Mouse (Mus musculus) cerebellum, adult 2 months (tissue): ENCODE data around the gene Srd5a3. TPM values are rescaled to one million over a fixed set of nuclear protein-coding genes. Genes with fewer than 3 reads are reported as not detected.
A peak's percentile ranks its signal among the peaks of the same experiment; 100 is the strongest.

ENCODE experiments used
- DNase-seq, 2 experiments: peaks; one replicate each; pipeline ENCODE4 v3.0.0; 2021
- H3K27ac ChIP-seq: fragments of 200-500 bp; 2 replicates; pipeline ENCODE4 v1.5.1; 2012; ENCODE audit warnings: low read length, control low read depth, inconsistent platforms; ENCODE audit not compliant: insufficient read depth
- H3K27me3 ChIP-seq: fragments of 200-500 bp; 2 replicates; pipeline ENCODE4 v1.6.1; 2012; ENCODE audit warnings: inconsistent platforms, mild to moderate bottlenecking, low read length, moderate library complexity; ENCODE audit not compliant: control insufficient read depth, insufficient read depth
- H3K4me1 ChIP-seq: fragments of 200-500 bp; 2 replicates; pipeline ENCODE4 v1.6.1; 2011; ENCODE audit warnings: low read length; ENCODE audit not compliant: control insufficient read depth, insufficient read depth
- H3K4me3 ChIP-seq: fragments of 200-500 bp; replicated peaks from 2 replicates; pipeline ENCODE3; 2011; ENCODE audit warnings: mild to moderate bottlenecking, low read depth, low read length, control low read depth; ENCODE audit not compliant: insufficient read depth
- CTCF ChIP-seq: fragments of 200-500 bp; IDR thresholded peaks from 2 replicates; pipeline ENCODE4 v1.5.1; 2011; ENCODE audit warnings: low read depth, mild to moderate bottlenecking, control low read depth, low read length, moderate library complexity, borderline replicate concordance; ENCODE audit not compliant: insufficient read depth
- POLR2A ChIP-seq: fragments of 200-500 bp; IDR thresholded peaks from 2 replicates; pipeline ENCODE4 v1.6.1; 2011; ENCODE audit warnings: low read length, control low read depth, borderline replicate concordance; ENCODE audit not compliant: insufficient read depth
- WGBS: fragments of 180-500 bp; shearing (Covaris S2); methylation state at CpG from one replicate; pipeline ENCODE4 v1.1.7; 2018; 5-methylcytosine and 5-hydroxymethylcytosine counted together
- polyA plus RNA-seq: library from polyadenylated mRNA; depleted of rRNA; stranded (reverse); fragments of >200 nt; gene quantifications from 2 replicates; pipeline ENCODE4 v1.2.3, GENCODE M21; 2012

The Srd5a3 gene
- polyA plus RNA-seq, 1 experiment, result 19.3 TPM

- TF ChIP-seq POLR2A, result no peak
- TF ChIP-seq CTCF, result peak; percentile 49; the same call in 1 of the 2 replicates
- Histone ChIP-seq H3K4me1 (peaks cover 10% of the 10 kb centered on the region; the same call in 1 of the 2 replicates), H3K4me3 (no peak overlapping the region), H3K27ac (no peak overlapping the region), H3K27me3 (no peaks in the 10 kb centered on the region)
- DNase-seq, result peak; percentile 34 to 59
- 37% methylated on average over 7 of the region's 7 CpGs for WGBS
Observed at GRCm38 (mm10) chr5:76118441-76118840, 21.6 kb upstream of the Srd5a3 start.

GRCm38 (mm10) chr5:76120634-76121033 lies 19.4 kb upstream of the Srd5a3 start:
- Histone ChIP-seq H3K27me3 (no peaks in the 10 kb centered on the region), H3K4me3 (no peak overlapping the region), H3K4me1 (peaks cover 9% of the 10 kb centered on the region; the same call in 1 of the 2 replicates), H3K27ac (no peak overlapping the region)
- DNase-seq, result no peak
- TF ChIP-seq POLR2A (no peak), CTCF (no peak)
- 85% methylated on average over 5 of the region's 5 CpGs for WGBS

GRCm38 (mm10) chr5:76127584-76128316 lies 12.3 kb upstream of the Srd5a3 start:
- DNase-seq, result no peak
- no peak overlapping the region for H3K27ac ChIP-seq

GRCm38 (mm10) chr5:76130292-76130691 lies 9.8 kb upstream of the Srd5a3 start:
- 45% methylated on average over 2 of the region's 2 CpGs for WGBS
- Histone ChIP-seq H3K4me3 (no peak overlapping the region), H3K27ac (no peak overlapping the region), H3K27me3 (no peaks in the 10 kb centered on the region), H3K4me1 (no peaks in the 10 kb centered on the region)
- DNase-seq, result no peak
- TF ChIP-seq POLR2A, result no peak
- TF ChIP-seq CTCF, result no peak

More at GRCm38 (mm10) chr5:76127584-76128316, 12.3 kb upstream of the Srd5a3 start:
- WGBS, result 62% methylated on average over 5 of the region's 5 CpGs
- Histone ChIP-seq H3K27me3 (no peaks in the 10 kb centered on the region), H3K4me1 (no peaks in the 10 kb centered on the region), H3K4me3 (no peak overlapping the region)
- TF ChIP-seq CTCF (no peak), POLR2A (no peak)

- Histone ChIP-seq H3K4me3 (no peak overlapping the region), H3K27me3 (no peaks in the 10 kb centered on the region), H3K4me1 (no peaks in the 10 kb centered on the region), H3K27ac (no peak overlapping the region)
- no peak for TF ChIP-seq CTCF
- WGBS, result 90% methylated on average over 4 of the region's 4 CpGs
- DNase-seq, result no peak
Observed at GRCm38 (mm10) chr5:76131990-76132389, 8.1 kb upstream of the Srd5a3 start.

GRCm38 (mm10) chr5:76135644-76136043 lies 4.4 kb upstream of the Srd5a3 start:
- no peak overlapping the region for H3K27ac ChIP-seq
- no peak overlapping the region for H3K4me3 ChIP-seq
- no peak for TF ChIP-seq POLR2A
- TF ChIP-seq CTCF, result no peak
- no peak for DNase-seq
- WGBS, result 72% methylated on average over 1 of the region's 1 CpGs
- H3K27me3 ChIP-seq, result no peaks in the 10 kb centered on the region
- H3K4me1 ChIP-seq, result no peaks in the 10 kb centered on the region

GRCm38 (mm10) chr5:76136271-76136670 lies 3.8 kb upstream of the Srd5a3 start:
- H3K4me3 ChIP-seq, result no peak overlapping the region
- no peaks in the 10 kb centered on the region for H3K4me1 ChIP-seq
- no peak for DNase-seq
- WGBS, result 89% methylated on average over 3 of the region's 3 CpGs
- no peak for TF ChIP-seq POLR2A
- TF ChIP-seq CTCF, result no peak
- no peak overlapping the region for H3K27ac ChIP-seq
- no peaks in the 10 kb centered on the region for H3K27me3 ChIP-seq

GRCm38 (mm10) chr5:76137586-76137985 lies 2.5 kb upstream of the Srd5a3 start:
- Histone ChIP-seq H3K4me3 (no peak overlapping the region), H3K27ac (no peak overlapping the region), H3K27me3 (no peaks in the 10 kb centered on the region), H3K4me1 (no peaks in the 10 kb centered on the region)
- DNase-seq, result no peak
- WGBS, result 100% methylated on average over 1 of the region's 1 CpGs
- no peak for TF ChIP-seq CTCF
